Mouse (Mus musculus): ENCODE results near the gene Phldb1. TPM values are rescaled to one million over a fixed set of nuclear protein-coding genes. Genes with fewer than 3 reads are reported as not detected.

Phldb1 gene
- polyA plus RNA-seq, 1 experiment, result 19.0 TPM

- TF ChIP-seq EP300 (IDR thresholded peaks at IDR 0.05; ENCODE audit: insufficient read depth, low read depth, low read length) (no peak), POLR2A (IDR thresholded peaks at IDR 0.05; ENCODE audit: insufficient read depth, low read length) (peak; percentile 34)
- Histone ChIP-seq H3K27ac (ENCODE audit: insufficient read depth, low read length) (peak within 1 kb of the TSS; percentile 81), H3K9me3 (replicated peaks; ENCODE audit: control insufficient read depth, insufficient read depth, low read length, poor library complexity, severe bottlenecking) (no peaks in the 10 kb centered on the region), H3K36me3 (ENCODE audit: control insufficient read depth, insufficient read depth, low read length, poor library complexity, severe bottlenecking) (no peaks in the 10 kb centered on the region; the same call in 1 of the 2 replicates), H3K4me1 (ENCODE audit: control insufficient read depth, insufficient read depth, low read length) (peaks cover 3% of the 10 kb centered on the region), H3K9ac (ENCODE audit: low read depth, poor library complexity, severe bottlenecking) (peak within 1 kb of the TSS; percentile 97), H3K27me3 (ENCODE audit: control insufficient read depth, insufficient read depth, low read length, poor library complexity, severe bottlenecking) (no peaks in the 10 kb centered on the region), H3K4me3 (ENCODE audit: low read depth, low read length) (peak within 1 kb of the TSS; percentile 91)
These were observed 32.4 kb upstream of the Phldb1 start, which contains the start of the genes Arcn1 and Ift46 for GRCm38 (mm10) chr9:44767101-44768028. Arcn1 (minus strand) TSS chr9:44767845. Ift46 (plus strand) TSS chr9:44767908.

DNA sequence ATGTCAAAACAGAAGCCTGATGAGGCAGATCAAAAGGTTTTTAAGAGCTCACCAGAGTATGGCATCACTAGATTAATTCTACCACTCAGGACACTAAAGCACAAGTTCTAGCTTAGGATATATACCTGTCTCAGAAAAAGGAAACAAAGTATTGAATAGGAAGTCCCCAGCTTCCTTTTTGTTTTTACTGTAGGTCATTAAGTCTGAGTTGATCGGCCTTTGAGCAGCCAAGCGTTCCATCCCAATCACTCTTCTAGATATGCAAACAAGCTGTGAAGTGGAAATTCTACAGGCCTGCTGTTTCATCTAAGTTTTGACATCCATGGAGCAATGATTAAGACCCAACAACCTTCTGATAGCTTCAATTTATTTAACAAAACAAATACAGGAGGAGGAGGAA is 25.9 kb upstream of the Phldb1 start:
- TF ChIP-seq EP300 (IDR thresholded peaks at IDR 0.05; ENCODE audit: insufficient read depth, low read depth, low read length), result no peak
- TF ChIP-seq CTCF (IDR thresholded peaks at IDR 0.05; ENCODE audit: low read depth, low read length), result no peak
- no peak for TF ChIP-seq POLR2A (IDR thresholded peaks at IDR 0.05; ENCODE audit: insufficient read depth, low read length)
- Histone ChIP-seq H3K9me3 (replicated peaks; ENCODE audit: control insufficient read depth, insufficient read depth, low read length, poor library complexity, severe bottlenecking) (no peaks in the 10 kb centered on the region), H3K27me3 (ENCODE audit: control insufficient read depth, insufficient read depth, low read length, poor library complexity, severe bottlenecking) (no peaks in the 10 kb centered on the region), H3K4me3 (ENCODE audit: low read depth, low read length) (no peak overlapping the region), H3K36me3 (ENCODE audit: control insufficient read depth, insufficient read depth, low read length, poor library complexity, severe bottlenecking) (peaks cover 43% of the 10 kb centered on the region), H3K4me1 (ENCODE audit: control insufficient read depth, insufficient read depth, low read length) (peaks cover 4% of the 10 kb centered on the region), H3K27ac (ENCODE audit: insufficient read depth, low read length) (no peak overlapping the region), H3K9ac (ENCODE audit: low read depth, poor library complexity, severe bottlenecking) (no peak overlapping the region)

GRCm38 (mm10) chr9:44748473-44748872 is 13.5 kb upstream of the Phldb1 start:
- no peak overlapping the region for H3K4me3 ChIP-seq (ENCODE audit: low read depth, low read length)
- no peaks in the 10 kb centered on the region for H3K9me3 ChIP-seq (replicated peaks; ENCODE audit: control insufficient read depth, insufficient read depth, low read length, poor library complexity, severe bottlenecking)
- H3K4me1 ChIP-seq (ENCODE audit: control insufficient read depth, insufficient read depth, low read length), result no peaks in the 10 kb centered on the region
- H3K27me3 ChIP-seq (ENCODE audit: control insufficient read depth, insufficient read depth, low read length, poor library complexity, severe bottlenecking), result no peaks in the 10 kb centered on the region
- no peak overlapping the region for H3K27ac ChIP-seq (ENCODE audit: insufficient read depth, low read length)
- H3K36me3 ChIP-seq (ENCODE audit: control insufficient read depth, insufficient read depth, low read length, poor library complexity, severe bottlenecking), result peaks cover 79% of the 10 kb centered on the region
- no peak overlapping the region for H3K9ac ChIP-seq (ENCODE audit: low read depth, poor library complexity, severe bottlenecking)
- no peak for TF ChIP-seq POLR2A (IDR thresholded peaks at IDR 0.05; ENCODE audit: insufficient read depth, low read length)
- no peak for TF ChIP-seq EP300 (IDR thresholded peaks at IDR 0.05; ENCODE audit: insufficient read depth, low read depth, low read length)
- no peak for TF ChIP-seq CTCF (IDR thresholded peaks at IDR 0.05; ENCODE audit: low read depth, low read length)

DNA sequence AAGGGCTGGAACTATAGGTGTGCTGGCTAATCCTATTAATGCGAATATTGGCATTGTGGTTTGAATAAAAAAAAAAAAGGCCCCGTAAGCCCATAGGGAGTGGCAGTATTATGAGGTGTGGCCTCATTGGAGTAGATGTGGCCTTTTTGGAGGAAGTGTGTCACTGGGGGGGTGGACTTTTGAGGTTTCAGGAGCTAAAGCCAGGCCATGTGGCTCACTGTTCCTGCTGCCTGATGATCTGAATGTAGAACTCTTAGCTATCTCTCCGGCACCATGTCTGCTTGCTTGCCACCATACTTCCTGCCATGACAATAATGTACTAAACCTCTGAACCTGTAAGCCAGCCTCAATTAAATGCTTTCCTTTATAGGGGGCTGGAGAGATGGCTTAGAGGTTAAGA is 12.3 kb upstream of the Phldb1 start:
- peaks cover 71% of the 10 kb centered on the region for H3K36me3 ChIP-seq (ENCODE audit: control insufficient read depth, insufficient read depth, low read length, poor library complexity, severe bottlenecking)
- H3K27ac ChIP-seq (ENCODE audit: insufficient read depth, low read length), result no peak overlapping the region
- no peak overlapping the region for H3K4me3 ChIP-seq (ENCODE audit: low read depth, low read length)
- TF ChIP-seq EP300 (IDR thresholded peaks at IDR 0.05; ENCODE audit: insufficient read depth, low read depth, low read length), result no peak
- TF ChIP-seq CTCF (IDR thresholded peaks at IDR 0.05; ENCODE audit: low read depth, low read length), result no peak
- no peak for TF ChIP-seq POLR2A (IDR thresholded peaks at IDR 0.05; ENCODE audit: insufficient read depth, low read length)
- no peaks in the 10 kb centered on the region for H3K27me3 ChIP-seq (ENCODE audit: control insufficient read depth, insufficient read depth, low read length, poor library complexity, severe bottlenecking)
- H3K9me3 ChIP-seq (replicated peaks; ENCODE audit: control insufficient read depth, insufficient read depth, low read length, poor library complexity, severe bottlenecking), result no peaks in the 10 kb centered on the region
- H3K9ac ChIP-seq (ENCODE audit: low read depth, poor library complexity, severe bottlenecking), result no peak overlapping the region
- no peaks in the 10 kb centered on the region for H3K4me1 ChIP-seq (ENCODE audit: control insufficient read depth, insufficient read depth, low read length)

DNA sequence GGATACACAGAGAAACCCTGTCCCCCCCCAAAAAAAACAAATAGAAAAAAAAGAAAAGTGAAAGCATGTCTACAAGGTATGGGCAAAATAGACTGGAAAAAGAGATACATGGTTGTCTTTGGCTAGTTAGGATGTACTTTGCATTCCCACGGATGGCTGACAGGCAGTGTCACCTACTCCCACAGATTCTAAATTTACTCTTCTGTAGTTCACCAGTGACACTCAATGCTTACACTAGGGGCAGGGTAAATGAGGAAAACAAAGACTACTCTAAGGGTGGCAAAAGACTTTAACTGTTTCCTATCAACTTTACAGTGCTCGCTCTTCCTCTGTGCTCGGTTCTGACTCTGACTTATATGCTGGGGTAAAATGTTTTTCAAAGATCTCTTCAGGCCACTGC is 11.7 kb upstream of the Phldb1 start:
- TF ChIP-seq EP300 (IDR thresholded peaks at IDR 0.05; ENCODE audit: insufficient read depth, low read depth, low read length) (no peak), CTCF (IDR thresholded peaks at IDR 0.05; ENCODE audit: low read depth, low read length) (no peak), POLR2A (IDR thresholded peaks at IDR 0.05; ENCODE audit: insufficient read depth, low read length) (no peak)
- Histone ChIP-seq H3K9ac (ENCODE audit: low read depth, poor library complexity, severe bottlenecking) (no peak overlapping the region), H3K36me3 (ENCODE audit: control insufficient read depth, insufficient read depth, low read length, poor library complexity, severe bottlenecking) (peaks cover 66% of the 10 kb centered on the region), H3K4me1 (ENCODE audit: control insufficient read depth, insufficient read depth, low read length) (no peaks in the 10 kb centered on the region), H3K27ac (ENCODE audit: insufficient read depth, low read length) (no peak overlapping the region), H3K27me3 (ENCODE audit: control insufficient read depth, insufficient read depth, low read length, poor library complexity, severe bottlenecking) (no peaks in the 10 kb centered on the region), H3K9me3 (replicated peaks; ENCODE audit: control insufficient read depth, insufficient read depth, low read length, poor library complexity, severe bottlenecking) (no peaks in the 10 kb centered on the region), H3K4me3 (ENCODE audit: low read depth, low read length) (no peak overlapping the region)

DNA sequence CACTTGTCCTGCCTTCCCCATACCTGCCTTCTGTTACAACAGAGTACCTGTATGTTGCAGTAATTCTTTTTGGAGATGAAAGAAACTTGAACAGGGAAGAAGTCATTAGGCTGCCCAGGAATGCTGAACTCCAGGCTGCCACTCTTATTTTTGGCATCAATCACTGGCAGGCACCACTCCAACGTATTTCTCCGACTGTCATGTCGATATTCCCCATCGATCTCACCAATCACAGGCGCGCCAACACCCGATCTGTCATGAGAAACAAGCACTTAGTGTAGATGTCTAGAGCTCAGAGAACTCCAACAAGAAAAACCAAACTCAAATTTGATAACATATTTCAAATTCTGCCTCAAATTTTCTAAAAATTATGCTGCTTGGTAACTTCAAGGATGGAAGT is 10.4 kb upstream of the Phldb1 start:
- no peak for TF ChIP-seq CTCF (IDR thresholded peaks at IDR 0.05; ENCODE audit: low read depth, low read length)
- TF ChIP-seq EP300 (IDR thresholded peaks at IDR 0.05; ENCODE audit: insufficient read depth, low read depth, low read length), result no peak
- no peak for TF ChIP-seq POLR2A (IDR thresholded peaks at IDR 0.05; ENCODE audit: insufficient read depth, low read length)
- H3K4me1 ChIP-seq (ENCODE audit: control insufficient read depth, insufficient read depth, low read length), result no peaks in the 10 kb centered on the region
- no peaks in the 10 kb centered on the region for H3K9me3 ChIP-seq (replicated peaks; ENCODE audit: control insufficient read depth, insufficient read depth, low read length, poor library complexity, severe bottlenecking)
- no peak overlapping the region for H3K9ac ChIP-seq (ENCODE audit: low read depth, poor library complexity, severe bottlenecking)
- peaks cover 58% of the 10 kb centered on the region for H3K36me3 ChIP-seq (ENCODE audit: control insufficient read depth, insufficient read depth, low read length, poor library complexity, severe bottlenecking)
- no peak overlapping the region for H3K27ac ChIP-seq (ENCODE audit: insufficient read depth, low read length)
- no peaks in the 10 kb centered on the region for H3K27me3 ChIP-seq (ENCODE audit: control insufficient read depth, insufficient read depth, low read length, poor library complexity, severe bottlenecking)
- no peak overlapping the region for H3K4me3 ChIP-seq (ENCODE audit: low read depth, low read length)

Data from ES-Bruce4 (cell line).